Mouse (Mus musculus) left cerebral cortex, adult 2 months (tissue): ENCODE measurements around the gene Fam198b. TPM values are rescaled to one million over a fixed set of nuclear protein-coding genes. Genes with fewer than 3 reads are reported as not detected.

Source experiments
- DNase-seq, 2 experiments: peaks; one replicate each; pipeline ENCODE4 v3.0.0; 2021 to 2022; ENCODE audit warnings: low spot score in 2 of 2, mixed read lengths in 1 of 2; ENCODE audit errors: extremely low spot score in 1 of 2
- H3K27ac ChIP-seq: fragments of 200-600 bp; 2 replicates; pipeline ENCODE4 v1.8.1; 2022
- H3K4me3 ChIP-seq: fragments of 200-600 bp; 2 replicates; pipeline ENCODE4 v1.8.1; 2022
- CTCF ChIP-seq: fragments of 200-600 bp; IDR thresholded peaks from 2 replicates; pipeline ENCODE4 v1.8.1; 2022; ENCODE audit warnings: antibody characterized with exemption, mild to moderate bottlenecking, moderate library complexity
- intact Hi-C: fragments of 180-260 bp; cut with DNase I; formaldehyde crosslinking; loops from one replicate; pipeline ENCODE4 v1.15.1; 2025
- total RNA-seq, 2 experiments: library from RNA; stranded (reverse); gene quantifications; 2 replicates each; pipeline ENCODE4 v1.2.3; 2021

The Fam198b gene
- total RNA-seq, 2 experiments from 2014 or later = 7.3 to 8.5 TPM

GRCm38 (mm10) chr3:79995726-79996125 lies 111.4 kb downstream of the Fam198b start:
- no peak overlapping the region; the same call in 1 of the 2 replicates for H3K27ac ChIP-seq
- DNase-seq = no peak
- no peak for TF ChIP-seq CTCF

More at GRCm38 (mm10) chr3:79995726-79996125, 111.4 kb downstream of the Fam198b start:
- H3K4me3 ChIP-seq = no peak overlapping the region
- intact Hi-C loops = loop anchor here (5.0 kb wide), 1 partner anchor 113 kb away; the partner anchor contains the start of gene Fam198b

Other genes with a start within 250 kb of the Fam198b start
- 10 to 100 TPM; 14.4 to 14.5 TPM for gene Rxfp1, start 146.7 kb upstream of the Fam198b start, total RNA-seq
- 10 to 100 TPM; 10.5 to 12.0 TPM for gene Tmem144, start 31.8 kb upstream of the Fam198b start, total RNA-seq